Mouse (Mus musculus) small intestine, adult 2 months (tissue): Measurements from ENCODE around the gene Sstr2.

ENCODE experiments used
- CTCF ChIP-seq: fragments of 200-500 bp; IDR thresholded peaks from 2 replicates; pipeline ENCODE4 v1.5.1; 2012; ENCODE audit warnings: low read depth, mild to moderate bottlenecking, control low read depth, inconsistent platforms, low read length, moderate library complexity, mixed read lengths; ENCODE audit not compliant: insufficient replicate concordance, insufficient read length; ENCODE audit errors: extremely low read depth
- POLR2A ChIP-seq: fragments of 200-500 bp; IDR thresholded peaks from 2 replicates; pipeline ENCODE4 v1.6.1; 2012; ENCODE audit warnings: low read depth, mild to moderate bottlenecking, control low read depth, inconsistent platforms, low read length, moderate library complexity

GRCm38 (mm10) chr11:113664279-113664678 lies 45.1 kb downstream of the Sstr2 start:
- TF ChIP-seq CTCF (no peak), POLR2A (no peak)
